Comparison of ENCODE assay signal across 15 mouse cellular contexts in genomic region chr12:87219362-87219761, GRCm38 (mm10). TPM values are rescaled to one million over a fixed set of nuclear protein-coding genes. Genes with fewer than 3 reads are reported as not detected.
A peak's percentile ranks its signal among the peaks of the same experiment; 100 is the strongest.
DNase-seq lines count a peak whose midpoint lies in the region; ATAC-seq and TF ChIP-seq lines count a peak whose summit lies in the region.
"Had no signal": no experiment of that assay in that cellular context is flagged by ENCODE, and none has a peak within 500 bp of the region (broad histone marks: within the 10 kb centered on the region; RNA-seq: fewer than 3 reads in every experiment).

No protein-coding gene starts in this region.

- ATAC-seq in hindbrain, embryonic 14.5 days (ENCODE audit: low FRiP score), result no peak; the same call in 1 of the 2 replicates

- H3K4me3 ChIP-seq in hindbrain, embryonic 14.5 days (replicated peaks; ENCODE audit: low read length), result no peak overlapping the region
- no peak overlapping the region for H3K4me3 ChIP-seq in hindbrain, embryonic 10.5 days
- H3K4me3 ChIP-seq: left cerebral cortex, adult 2 months had no signal

- no peaks in the 10 kb centered on the region for H3K9me3 ChIP-seq in hindbrain, embryonic 14.5 days (ENCODE audit: control insufficient read depth, low read length)
- H3K9me3 ChIP-seq in hindbrain, embryonic 10.5 days, result no peaks in the 10 kb centered on the region

- H3K36me3 ChIP-seq in hindbrain, embryonic 14.5 days (replicated peaks; ENCODE audit: control insufficient read depth, insufficient read depth), result no peaks in the 10 kb centered on the region
- no peaks in the 10 kb centered on the region for H3K36me3 ChIP-seq in hindbrain, embryonic 10.5 days

- peak; percentile 81 to 85 for DNase-seq in cerebellum, postnatal 10 days
- DNase-seq in cerebellum, adult 11-12 months, result no peak
- DNase-seq in hindbrain, embryonic 14.5 days (ENCODE audit: low spot score), result peak; percentile 35
- no peak for DNase-seq in hindbrain, embryonic 10.5 days (ENCODE audit: low spot score)
- peak; percentile 17 for DNase-seq in lung, postnatal 10 days
- DNase-seq in lung, postnatal 4 days, result no peak
- DNase-seq in brain, embryonic 14.5 days (ENCODE audit: low read depth), result peak; percentile 77
- no peak for DNase-seq in layer of hippocampus, adult 9-10 months (ENCODE audit: low spot score)
- DNase-seq: B cell, adult 2 months; cerebellum, adult 2 months; heart, postnatal 14 days; kidney, adult 18-20 months; liver; lung, adult 2 months had no signal

- no peak for TF ChIP-seq POLR2A in brain, embryonic 14.5 days (IDR thresholded peaks at IDR 0.05; ENCODE audit: borderline replicate concordance, extremely low read depth, insufficient read depth, insufficient read length, poor library complexity, severe bottlenecking)

- H3K4me1 ChIP-seq in hindbrain, embryonic 14.5 days (replicated peaks; ENCODE audit: control insufficient read depth, insufficient read depth, low read length), result no peaks in the 10 kb centered on the region
- no peaks in the 10 kb centered on the region for H3K4me1 ChIP-seq in hindbrain, embryonic 10.5 days (replicated peaks)

- no peak overlapping the region for H3K9ac ChIP-seq in hindbrain, embryonic 14.5 days

- no peak for TF ChIP-seq CTCF in brain, embryonic 14.5 days (IDR thresholded peaks at IDR 0.05; ENCODE audit: borderline replicate concordance, extremely low read depth, insufficient read depth, insufficient read length)

- no peak overlapping the region for H3K27ac ChIP-seq in hindbrain, embryonic 14.5 days
- H3K27ac ChIP-seq in hindbrain, embryonic 10.5 days, result no peak overlapping the region
- H3K27ac ChIP-seq: left cerebral cortex, adult 2 months had no signal

- H3K27me3 ChIP-seq in hindbrain, embryonic 14.5 days (ENCODE audit: control insufficient read depth, insufficient read depth, low read length), result no peaks in the 10 kb centered on the region
- no peaks in the 10 kb centered on the region for H3K27me3 ChIP-seq in hindbrain, embryonic 10.5 days (ENCODE audit: insufficient read depth, poor library complexity, severe bottlenecking)

- no peak overlapping the region for H3K4me2 ChIP-seq in hindbrain, embryonic 14.5 days (replicated peaks)

- 70% methylated on average over 7 of the region's 7 CpGs for WGBS in hindbrain, embryonic 14.5 days
- WGBS in hindbrain, embryonic 10.5 days, result 84% methylated on average over 7 of the region's 7 CpGs

RNA-seq across cellular contexts. Expression of gene Tmed8, which starts 19.1 kb away (rescaled TPM):
- 6.9 and 7.8 TPM in 2 replicates for polyA plus RNA-seq in hindbrain, embryonic 14.5 days (2014; fragmentation: Nextera tagmentation; extraction: Ambion mirVana)
- 3.3 and 3.8 TPM in 2 replicates for polyA plus RNA-seq in hindbrain, embryonic 10.5 days (2016; fragmentation: Nextera tagmentation; extraction: Ambion mirVana)
- 11.7 and 13.9 TPM in 2 replicates for polyA plus RNA-seq in brain, embryonic 14.5 days (2012; rRNA removed)

RNA-seq across cellular contexts. Expression of gene Noxred1, which starts 19.2 kb away (rescaled TPM):
- polyA plus RNA-seq in hindbrain, embryonic 14.5 days (2014; fragmentation: Nextera tagmentation; extraction: Ambion mirVana), result 1.7 and 2.4 TPM in 2 replicates
- polyA plus RNA-seq in hindbrain, embryonic 10.5 days (2016; fragmentation: Nextera tagmentation; extraction: Ambion mirVana), result 0.50 and 1.4 TPM in 2 replicates
- 3.1 and 4.4 TPM in 2 replicates for polyA plus RNA-seq in brain, embryonic 14.5 days (2012; rRNA removed)

RNA-seq across cellular contexts. Expression of gene Samd15, which starts 19.8 kb away (rescaled TPM):
- 1.3 and 1.6 TPM in 2 replicates for polyA plus RNA-seq in hindbrain, embryonic 14.5 days (2014; fragmentation: Nextera tagmentation; extraction: Ambion mirVana)
- 1.2 and 1.6 TPM in 2 replicates for polyA plus RNA-seq in hindbrain, embryonic 10.5 days (2016; fragmentation: Nextera tagmentation; extraction: Ambion mirVana)
- 0.83 and 1.5 TPM in 2 replicates for polyA plus RNA-seq in brain, embryonic 14.5 days (2012; rRNA removed)
- polyA plus RNA-seq: lung, adult 2 months had no signal

RNA-seq across cellular contexts. Expression of gene Vipas39, which starts 46.7 kb away (rescaled TPM):
- 56.7 and 58.9 TPM in 2 replicates for polyA plus RNA-seq in hindbrain, embryonic 14.5 days (2014; fragmentation: Nextera tagmentation; extraction: Ambion mirVana)
- 52.6 and 67.0 TPM in 2 replicates for polyA plus RNA-seq in hindbrain, embryonic 10.5 days (2016; fragmentation: Nextera tagmentation; extraction: Ambion mirVana)
- polyA plus RNA-seq in brain, embryonic 14.5 days (2012; rRNA removed), result 64.5 and 72.3 TPM in 2 replicates

RNA-seq across cellular contexts. Expression of gene Ahsa1, which starts 46.9 kb away (rescaled TPM):
- polyA plus RNA-seq in hindbrain, embryonic 14.5 days (2014; fragmentation: Nextera tagmentation; extraction: Ambion mirVana), result 169 and 181 TPM in 2 replicates
- 230 and 269 TPM in 2 replicates for polyA plus RNA-seq in hindbrain, embryonic 10.5 days (2016; fragmentation: Nextera tagmentation; extraction: Ambion mirVana)
- polyA plus RNA-seq in brain, embryonic 14.5 days (2012; rRNA removed), result 151 and 160 TPM in 2 replicates

Comparison
In these comparisons a context has a peak if more than half of its experiments do, and no peak if none do; other contexts are left out.
1. DNase-seq: peak in cerebellum, postnatal 10 days (2 of 2), hindbrain, embryonic 14.5 days (single experiment), lung, postnatal 10 days (single experiment) and brain, embryonic 14.5 days (single experiment); none in cerebellum, adult 11-12 months (single experiment), hindbrain, embryonic 10.5 days (single experiment), lung, postnatal 4 days (0 of 2) and layer of hippocampus, adult 9-10 months (single experiment).